Mouse (Mus musculus): ENCODE results near the gene Fam192a.

- TF ChIP-seq POLR2A (IDR thresholded peaks at IDR 0.05; ENCODE audit: low read depth, low read length) (no peak), CTCF (IDR thresholded peaks at IDR 0.05; ENCODE audit: extremely low read depth, insufficient read depth, insufficient read length, insufficient replicate concordance) (no peak)
Observed at GRCm38 (mm10) chr8:94582569-94582968, 19.2 kb downstream of the Fam192a start.
